Mouse (Mus musculus): ENCODE measurements around the gene Tmcc2.
A peak's percentile ranks its signal among the peaks of the same experiment; 100 is the strongest.

Tmcc2 gene

DNA sequence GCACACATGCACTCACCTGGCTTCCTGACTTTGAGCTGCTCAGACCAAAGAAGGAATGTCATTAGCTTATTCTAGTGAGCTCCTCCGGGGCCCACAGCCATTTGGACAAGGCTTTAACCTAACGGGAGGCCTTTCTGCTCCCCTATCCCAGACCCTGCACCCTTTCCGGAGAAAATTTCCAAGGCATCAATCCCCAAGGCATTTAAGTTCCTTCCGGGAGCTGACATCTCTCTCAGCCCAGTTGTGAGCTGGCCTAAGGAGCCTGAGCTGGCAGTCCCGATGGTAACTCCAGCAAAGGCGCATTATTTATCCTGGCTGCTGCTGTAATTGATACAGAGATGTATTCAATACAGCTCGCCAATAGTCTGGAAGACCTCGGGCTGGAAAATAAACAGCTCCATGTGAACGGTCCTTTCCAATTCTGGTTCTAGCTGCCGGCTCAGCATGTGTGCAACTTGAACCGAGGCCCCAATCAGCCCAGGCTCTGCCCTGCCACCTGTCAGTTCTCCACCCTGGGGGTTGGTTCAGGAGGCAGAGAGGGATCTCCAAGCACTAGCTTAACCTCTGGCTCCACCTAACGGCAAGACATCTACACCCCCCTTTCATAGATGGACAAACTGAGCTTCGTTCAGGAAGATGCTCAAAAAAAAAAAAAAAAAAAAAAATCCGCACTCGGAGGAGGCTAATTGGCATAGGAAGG, 1.0 kb downstream of the Tmcc2 start:
- peak; percentile 62 to 71 for DNase-seq

- DNase-seq: no peak
Measured at GRCm38 (mm10) chr1:132388813-132389803, 2.0 kb downstream of the Tmcc2 start.

DNA sequence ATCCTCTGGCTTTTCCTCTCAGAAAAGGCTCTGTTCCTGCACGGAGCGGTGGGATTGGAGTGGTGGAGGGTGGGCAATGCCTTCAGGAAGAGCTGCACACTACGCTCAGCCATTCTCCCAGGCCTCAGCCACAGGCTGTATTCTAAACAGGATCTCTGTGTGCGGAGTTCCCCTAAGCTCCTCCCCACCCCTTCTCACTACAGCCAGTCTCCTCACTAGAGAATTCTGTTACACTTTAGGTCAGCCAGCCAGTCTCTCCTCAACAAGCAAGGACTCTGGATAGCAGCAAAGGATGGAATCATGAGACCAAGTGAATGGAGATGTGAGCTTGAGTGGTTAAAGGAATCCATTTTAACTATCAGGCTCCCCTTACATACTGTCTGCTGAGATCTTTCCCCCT, 3.1 kb downstream of the Tmcc2 start:
- peak in 1 of 2 experiments; percentile 55 for DNase-seq

DNA sequence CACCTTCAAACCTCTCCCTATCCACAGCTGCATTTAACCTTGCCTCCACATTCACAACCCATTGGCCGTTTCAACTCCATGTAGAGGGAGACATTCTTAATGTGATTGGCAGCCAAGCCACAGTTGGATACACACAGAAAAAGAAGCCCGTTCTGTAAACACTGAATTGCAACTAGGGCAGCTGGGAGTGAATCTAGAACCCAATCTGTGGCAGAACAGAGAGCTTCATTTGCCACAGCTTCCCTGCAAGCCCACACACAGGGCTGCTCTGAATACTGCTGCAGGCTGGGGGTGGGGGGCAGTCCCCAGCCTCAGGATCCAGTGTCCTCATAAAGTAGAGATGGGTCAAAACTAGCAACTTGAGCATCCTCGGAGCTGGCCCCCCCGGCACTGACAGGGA, 4.8 kb downstream of the Tmcc2 start:
- no peak for DNase-seq

- no peak for DNase-seq
Measured at GRCm38 (mm10) chr1:132385711-132386110, 5.4 kb downstream of the Tmcc2 start.

- DNase-seq: no peak
Measured at GRCm38 (mm10) chr1:132385266-132385665, 5.8 kb downstream of the Tmcc2 start.

DNA sequence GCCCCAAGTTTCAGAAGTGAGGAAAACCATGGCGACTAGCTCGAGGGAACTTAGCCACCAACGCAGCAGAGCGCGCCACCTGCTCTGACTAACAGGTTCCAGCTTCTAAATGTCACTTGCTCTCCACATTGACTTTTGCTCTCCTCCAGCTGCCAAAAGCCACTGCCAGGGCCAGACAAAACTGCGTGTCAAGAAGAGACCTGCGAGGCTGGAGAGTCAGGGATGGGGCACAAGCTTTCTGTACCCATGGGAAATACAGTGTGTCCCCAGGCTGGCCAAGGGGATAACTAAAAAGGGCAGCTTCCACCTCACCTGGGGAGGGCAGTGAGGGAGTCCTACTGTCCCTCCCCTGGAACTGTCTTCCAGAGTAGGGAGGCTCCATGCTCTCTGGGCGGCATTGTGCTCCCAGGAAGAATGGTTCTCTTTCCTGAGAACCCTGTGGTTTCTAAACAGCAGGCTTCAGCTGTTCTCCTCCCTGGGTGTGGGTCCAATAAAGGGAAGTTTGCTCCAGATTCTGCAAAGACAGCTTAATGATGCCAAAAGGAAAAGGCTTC, 7.0 kb downstream of the Tmcc2 start:
- DNase-seq: no peak

GRCm38 (mm10) chr1:132381929-132382328, 9.2 kb downstream of the Tmcc2 start:
- no peak for DNase-seq

DNA sequence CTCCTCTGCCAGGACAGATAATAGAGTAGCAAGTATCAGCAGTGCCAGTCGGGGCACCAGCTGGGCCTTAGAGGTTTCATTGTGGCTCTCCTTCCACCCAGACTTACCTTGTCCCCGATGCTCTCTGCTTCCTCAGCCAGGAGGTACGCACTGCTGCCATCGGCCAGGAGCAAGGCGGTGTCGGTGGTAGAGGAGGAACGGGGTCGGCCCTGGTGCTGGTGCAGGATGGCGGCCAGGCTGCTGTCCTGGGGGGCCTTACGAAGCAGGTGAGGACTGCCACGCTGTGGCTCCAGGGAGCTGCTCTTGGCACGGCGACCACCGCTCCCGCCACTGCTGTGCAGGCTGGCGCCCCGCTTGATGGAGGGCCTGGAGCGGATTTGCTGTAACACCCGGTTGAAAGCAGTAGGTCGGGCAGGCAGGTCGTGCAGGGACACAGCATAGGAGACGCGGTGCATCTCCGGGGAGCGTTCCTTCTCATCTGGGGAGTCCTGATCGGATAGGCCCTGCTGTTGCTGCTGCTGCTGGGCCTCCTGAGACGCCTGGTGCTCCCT, 10.5 kb downstream of the Tmcc2 start:
- DNase-seq: no peak

GRCm38 (mm10) chr1:132377811-132378210, 13.3 kb downstream of the Tmcc2 start:
- peak in 1 of 2 experiments; percentile 17 for DNase-seq

DNA sequence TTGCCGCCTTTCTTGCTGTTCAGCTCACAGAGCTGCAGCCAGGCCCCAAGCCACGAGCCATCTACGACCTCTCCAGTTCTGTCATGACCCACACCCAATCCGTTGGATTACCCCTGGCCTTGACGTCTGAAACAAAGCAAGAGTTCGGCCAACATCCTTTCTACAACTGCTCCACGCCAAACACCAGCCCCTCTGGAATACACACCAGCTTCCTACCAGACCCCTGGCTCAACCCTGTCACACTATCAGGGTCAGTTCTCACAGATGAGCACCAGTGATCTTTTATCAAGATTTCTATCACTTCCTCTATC, 14.1 kb downstream of the Tmcc2 start:
- DNase-seq: peak; percentile 43 to 69

DNA sequence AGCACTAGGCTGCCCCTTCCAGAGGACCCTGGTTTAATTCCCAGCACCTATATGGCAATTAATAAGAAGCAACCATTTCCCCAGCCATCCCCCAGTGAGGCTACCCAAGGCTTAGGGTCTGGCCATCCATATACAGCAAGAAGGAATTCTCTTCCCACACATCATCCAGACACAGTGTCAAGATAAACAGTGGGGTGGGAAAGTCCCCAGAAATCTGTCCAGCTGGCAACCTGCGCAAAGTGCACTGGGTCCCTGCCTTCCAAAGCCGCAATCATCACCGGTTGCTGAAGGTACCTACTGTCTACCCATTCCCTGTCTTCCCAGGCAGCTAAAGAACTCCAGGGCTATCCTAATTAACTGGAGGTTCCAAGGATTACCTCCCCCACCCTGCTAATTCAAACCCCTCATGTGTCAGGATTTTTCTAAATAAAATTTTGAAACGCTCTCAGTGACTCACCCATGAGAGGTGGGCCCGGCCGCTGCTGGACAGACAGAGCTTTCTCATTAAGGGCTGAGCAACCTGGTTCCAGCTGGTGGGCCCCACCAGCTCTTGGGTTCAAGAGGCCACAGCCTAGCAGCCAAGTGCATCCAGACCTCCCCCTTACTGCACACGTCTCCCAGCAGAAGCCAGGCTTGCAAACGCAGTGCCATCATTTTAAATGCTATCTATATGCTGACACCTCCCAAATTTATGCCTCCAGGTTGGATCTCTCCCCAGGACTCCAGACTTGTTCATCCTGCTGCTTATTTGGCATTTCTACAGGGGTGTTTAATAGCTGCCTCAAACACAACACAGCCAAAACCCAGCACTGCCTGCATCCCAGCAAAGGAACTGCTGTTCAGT, 14.6 kb downstream of the Tmcc2 start:
- DNase-seq: peak in 1 of 2 experiments; percentile 55

DNA sequence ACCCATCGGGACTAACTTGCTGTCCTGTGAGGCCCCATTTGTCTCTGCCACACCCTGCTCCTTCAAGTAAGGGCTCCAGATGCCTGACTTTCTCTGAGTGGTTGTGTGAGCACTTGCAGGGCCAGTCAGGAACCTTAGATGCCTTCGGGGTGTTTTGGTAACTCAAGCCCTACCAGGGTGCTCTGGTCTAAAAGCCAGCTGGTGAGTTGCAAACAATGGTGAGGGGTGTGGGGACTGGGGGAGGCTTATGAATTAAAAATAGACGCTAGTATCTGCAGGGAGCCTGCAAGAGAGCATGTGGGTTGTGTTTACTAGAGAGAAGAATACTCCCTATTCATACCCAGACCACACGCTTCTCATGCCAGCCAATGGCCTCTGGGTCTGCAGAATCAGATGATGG, 15.8 kb downstream of the Tmcc2 start:
- DNase-seq: no peak

DNA sequence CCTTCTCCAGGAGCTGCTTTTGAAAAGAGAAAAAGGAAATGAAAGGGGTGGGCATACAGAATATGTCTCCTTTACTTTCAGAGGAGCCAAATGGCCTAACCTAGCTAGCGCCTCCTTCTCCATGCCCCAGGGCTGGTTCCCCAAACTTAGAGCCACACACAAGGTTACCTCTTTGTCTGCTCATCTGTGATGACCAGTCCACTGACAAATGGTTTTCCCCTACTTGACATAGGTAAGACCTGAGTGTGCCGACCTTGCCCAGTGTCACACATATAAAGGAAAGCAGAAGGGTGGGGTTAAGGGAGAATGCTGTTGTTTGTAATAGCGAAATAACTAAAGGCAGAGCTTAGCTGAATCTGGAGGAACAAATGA, 16.2 kb downstream of the Tmcc2 start:
- no peak for DNase-seq

DNA sequence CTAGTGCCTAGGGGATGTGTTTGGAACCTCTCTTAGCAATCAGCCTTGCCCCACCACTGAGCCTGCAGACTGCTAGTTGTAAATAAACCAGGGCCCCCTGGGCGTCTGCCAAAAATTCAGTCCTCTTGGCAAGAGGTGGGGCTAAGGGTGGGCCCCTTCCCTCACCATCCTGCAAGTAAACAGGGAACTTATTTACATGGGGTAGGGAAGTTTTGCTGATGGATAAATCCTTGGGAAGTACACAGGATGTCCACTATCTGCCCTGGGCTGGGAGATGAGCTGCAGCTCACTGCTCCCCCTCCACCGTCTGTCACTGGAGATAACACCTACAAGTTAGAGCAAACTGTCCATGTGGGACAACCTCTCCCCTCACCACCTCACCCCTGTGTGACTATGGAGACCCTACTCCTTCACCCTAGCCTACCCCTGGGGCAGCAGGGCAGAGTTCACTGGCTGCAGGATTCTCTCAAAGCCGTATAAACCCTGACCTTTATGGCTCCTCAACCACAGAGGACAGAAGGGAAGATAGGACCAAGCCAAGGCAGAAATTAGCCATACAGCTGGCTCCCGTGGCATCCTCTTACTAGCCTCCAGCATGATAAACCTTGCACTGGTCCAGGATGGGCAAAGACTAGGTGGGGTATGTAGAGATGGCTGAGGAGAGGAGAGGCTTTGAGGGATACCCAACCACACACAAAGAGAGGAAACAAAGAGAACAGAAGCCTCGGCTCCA, 16.8 kb downstream of the Tmcc2 start:
- DNase-seq: peak; percentile 81 to 91

DNA sequence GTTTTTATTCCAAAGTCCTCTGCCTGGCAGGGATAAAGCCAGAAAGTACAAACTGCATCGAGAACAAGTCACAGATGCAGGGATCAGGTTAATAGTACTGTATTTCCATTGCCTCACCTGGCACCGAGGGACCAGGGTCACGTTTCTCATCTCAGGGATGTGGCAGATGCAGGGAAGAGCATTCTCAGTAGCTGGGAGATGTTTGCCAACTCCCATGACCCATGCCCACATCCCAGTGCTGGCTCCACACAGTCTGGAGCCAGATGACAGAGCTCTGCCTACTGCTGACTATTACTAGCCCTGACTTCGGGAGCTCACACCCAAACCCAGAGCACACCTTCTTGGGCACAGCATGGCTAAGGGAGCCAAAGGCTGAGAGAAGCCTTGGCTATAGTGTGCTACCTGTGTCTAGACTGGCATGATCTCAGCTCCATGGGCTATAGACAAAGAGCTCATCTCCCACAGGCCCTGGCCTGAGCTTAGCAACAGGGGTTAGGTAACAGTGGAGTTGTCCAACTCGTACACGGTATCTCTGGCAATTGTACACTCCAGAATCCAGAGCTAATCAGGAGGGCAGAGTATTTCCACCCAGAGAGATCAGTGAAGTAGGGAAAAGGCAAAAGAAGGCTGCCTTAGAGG, 18.1 kb downstream of the Tmcc2 start:
- no peak for DNase-seq

DNA sequence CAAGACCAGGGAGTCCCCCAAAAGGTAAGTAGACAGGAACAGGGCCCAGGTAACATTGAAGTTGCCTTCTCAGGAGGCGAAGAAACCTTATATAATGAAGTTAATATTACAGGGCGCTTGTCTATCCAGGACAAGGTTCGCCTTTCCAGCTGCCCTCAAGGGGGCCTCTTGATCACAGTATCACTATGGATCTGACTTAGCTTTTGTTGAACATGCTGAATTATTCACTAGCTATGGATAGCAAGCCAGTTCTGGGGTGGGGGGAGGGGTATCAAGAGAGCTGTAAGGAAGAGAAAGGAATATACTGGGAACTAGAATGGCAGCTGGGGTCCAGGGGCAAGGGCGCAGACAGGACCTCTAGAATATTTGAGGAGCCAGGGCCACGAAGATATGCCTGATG, 18.7 kb downstream of the Tmcc2 start:
- no peak for DNase-seq

- peak in 1 of 2 experiments; percentile 58 for DNase-seq
Measured at GRCm38 (mm10) chr1:132371298-132372081, 19.6 kb downstream of the Tmcc2 start.

DNA sequence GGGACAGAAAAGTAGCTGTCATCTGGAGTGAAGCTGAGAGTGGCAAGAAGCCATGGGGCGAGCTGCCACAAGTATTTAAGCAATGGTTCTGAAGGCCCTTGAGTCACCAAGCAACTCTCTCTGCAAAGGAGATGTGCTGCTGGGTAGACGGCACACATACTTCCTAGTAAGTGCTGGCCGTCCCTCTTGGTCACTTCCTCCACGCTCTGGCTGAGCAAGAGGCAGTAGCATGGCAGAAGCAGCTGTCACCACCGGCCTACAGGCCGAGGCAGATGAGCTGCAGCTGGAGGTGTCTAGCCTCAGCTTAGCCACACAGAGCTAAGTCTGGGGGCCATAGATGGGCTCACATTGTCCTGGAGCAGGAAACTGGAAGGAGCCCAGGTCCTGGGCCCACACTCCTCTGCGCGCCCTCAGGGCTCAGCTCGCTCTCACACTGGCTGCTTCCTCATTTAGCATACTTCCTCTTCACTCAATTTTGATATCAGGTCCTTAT, 20.4 kb downstream of the Tmcc2 start:
- peak; percentile 67 to 88 for DNase-seq

Data from lung, postnatal 4 days (tissue).